Mouse (Mus musculus) c-Kit-positive CD71-negative TER-119-negative erythroid progenitor cells, embryonic 14.5 days (primary cell): ENCODE data around the gene Olfr1148.

Source experiments
- DNase-seq: peaks from one replicate; pipeline ENCODE4 v3.0.0-alpha.2; 2013; ENCODE audit warnings: low read depth

Gene Olfr1148

DNA sequence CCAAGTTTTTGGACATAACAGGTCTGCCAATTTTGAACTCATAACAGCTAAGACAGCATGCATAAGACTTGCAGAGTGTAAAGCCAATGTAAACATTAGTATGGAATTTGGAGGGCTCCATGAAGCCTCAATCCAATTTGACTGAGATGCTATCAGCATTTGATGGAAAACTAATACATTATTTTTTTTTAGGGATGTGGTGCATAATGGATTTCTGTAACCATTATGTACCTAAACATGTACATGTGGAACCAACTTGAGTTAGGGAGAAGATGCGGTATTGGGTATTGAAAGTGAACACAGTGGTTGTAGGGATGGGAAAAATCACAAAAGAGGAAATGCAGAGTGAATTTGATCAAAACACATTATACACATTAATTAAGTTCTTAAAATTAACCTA lies at the start of gene Olfr1148:
Olfr1148 (plus strand) TSS at position 301 of the 400 bp plus-strand sequence.
- DNase-seq, result no peak

GRCm38 (mm10) chr2:87800292-87800691 lies 30.0 kb upstream of the Olfr1148 start, which contains the start of gene Olfr1143:
Gene Olfr1143 (plus strand): TSS chr2:87800592.
- no peak for DNase-seq

DNA sequence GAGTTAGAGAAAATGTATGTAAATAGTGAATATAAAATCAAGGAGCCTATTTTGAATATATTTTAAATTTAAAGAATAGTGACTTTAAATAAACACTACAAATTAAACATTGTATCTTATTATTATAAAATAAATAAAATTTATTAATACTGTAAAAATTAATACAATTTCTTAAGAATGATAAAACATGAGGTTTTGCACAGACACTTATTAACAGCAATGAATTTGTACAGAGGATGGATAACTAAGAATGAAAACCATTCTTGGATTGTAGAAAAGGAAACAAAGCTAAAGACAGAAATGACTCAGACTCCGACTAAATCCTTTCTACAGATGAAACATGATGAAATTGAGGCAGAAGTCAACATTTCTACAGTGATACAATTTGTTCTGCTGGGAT lies 20.8 kb upstream of the Olfr1148 start, which contains the start of gene Olfr1145:
Olfr1145 (plus strand) TSS at position 301 of the 400 bp plus-strand sequence.
- no peak for DNase-seq

DNA sequence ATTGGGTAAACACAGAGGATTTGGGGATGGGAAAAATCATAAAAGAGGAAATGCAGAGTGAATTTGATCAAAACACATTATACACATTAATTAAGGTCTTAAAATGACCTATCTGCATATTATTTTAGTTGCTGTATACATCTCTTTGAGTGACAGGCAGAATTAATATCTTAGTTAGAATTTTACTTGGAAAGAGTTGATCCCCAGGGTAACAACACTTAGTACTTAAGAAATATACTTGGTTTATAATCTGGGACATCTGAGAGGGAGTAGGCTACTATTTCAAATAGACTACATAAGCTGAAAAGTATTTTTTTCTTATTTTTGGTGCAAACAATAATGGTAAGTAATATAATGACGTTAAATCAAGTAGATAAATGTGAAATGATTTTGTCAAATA lies 13.4 kb downstream of the Olfr1148 start, which contains the start of gene Olfr1150-ps1:
Olfr1150-ps1 (plus strand) TSS at position 301 of the 400 bp plus-strand sequence.
- DNase-seq, result no peak

GRCm38 (mm10) chr2:87855562-87855961 lies 25.2 kb downstream of the Olfr1148 start, which contains the start of gene Olfr1151:
Gene Olfr1151 (plus strand): TSS chr2:87855862.
- DNase-seq, result no peak

GRCm38 (mm10) chr2:87866192-87866591 lies 35.9 kb downstream of the Olfr1148 start, which contains the start of gene Olfr1152:
Gene Olfr1152 (plus strand): TSS chr2:87866492.
- DNase-seq, result no peak
